Mouse (Mus musculus) thymus, postnatal 25 days (tissue): ENCODE data around the gene Plce1.

Experiments used
- DNase-seq: peaks from one replicate; pipeline ENCODE4 v3.0.0; 2022

Plce1 gene

DNA sequence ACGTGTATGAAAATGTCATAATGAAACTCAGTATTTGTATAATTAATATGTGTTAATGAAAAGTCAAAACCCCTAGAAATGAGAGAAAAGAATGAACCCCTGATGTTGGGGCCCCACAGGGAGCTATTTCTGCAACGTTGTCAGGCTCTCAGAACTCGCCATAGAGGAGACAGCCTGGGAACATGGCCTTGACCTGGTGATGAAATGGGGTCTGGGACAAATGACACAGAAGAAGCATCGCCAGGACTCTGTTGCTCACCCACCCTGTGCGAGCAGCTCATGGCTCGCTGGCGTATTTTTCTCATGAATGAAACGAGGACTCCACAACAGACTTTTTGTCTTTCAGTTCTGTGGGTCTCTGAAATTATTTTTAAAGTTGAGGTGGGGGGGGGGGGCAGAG, 109.0 kb downstream of the Plce1 start:
- no peak for DNase-seq

DNA sequence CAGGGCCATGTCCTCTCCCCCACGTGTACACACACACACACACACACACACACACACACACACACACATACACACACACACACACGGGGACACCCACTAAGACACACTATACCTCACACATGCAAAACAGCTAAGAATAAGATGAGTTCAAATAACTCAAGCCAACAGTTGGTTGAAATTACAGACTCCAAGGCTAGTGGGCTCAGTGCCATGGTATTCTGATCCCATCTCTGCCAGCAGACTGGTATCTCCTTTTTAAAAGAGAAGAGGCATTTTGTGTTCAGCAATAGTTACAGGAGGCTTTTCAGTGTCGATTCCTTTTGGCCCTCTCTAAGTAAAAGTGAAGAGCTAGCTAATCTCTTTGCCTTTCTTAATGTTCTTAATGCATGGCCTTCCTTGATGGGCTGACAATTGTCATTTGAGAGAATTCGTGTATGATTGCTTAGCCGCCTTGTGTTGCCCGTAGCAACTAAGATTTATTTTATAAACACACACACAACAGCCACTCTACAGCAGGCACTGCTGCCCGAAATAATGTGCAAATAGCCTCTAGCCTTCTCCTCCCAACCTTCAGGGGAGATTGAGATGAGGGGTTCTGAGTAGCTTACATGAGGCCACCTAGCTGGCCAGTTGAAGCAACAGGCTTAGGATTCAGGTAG, 111.8 kb downstream of the Plce1 start:
- DNase-seq, result no peak

GRCm38 (mm10) chr19:38593225-38593897, 112.5 kb downstream of the Plce1 start:
- no peak for DNase-seq

- no peak for DNase-seq
These were observed 115.2 kb downstream of the Plce1 start for GRCm38 (mm10) chr19:38596096-38596495.

GRCm38 (mm10) chr19:38597392-38597791, 116.5 kb downstream of the Plce1 start:
- no peak for DNase-seq

DNA sequence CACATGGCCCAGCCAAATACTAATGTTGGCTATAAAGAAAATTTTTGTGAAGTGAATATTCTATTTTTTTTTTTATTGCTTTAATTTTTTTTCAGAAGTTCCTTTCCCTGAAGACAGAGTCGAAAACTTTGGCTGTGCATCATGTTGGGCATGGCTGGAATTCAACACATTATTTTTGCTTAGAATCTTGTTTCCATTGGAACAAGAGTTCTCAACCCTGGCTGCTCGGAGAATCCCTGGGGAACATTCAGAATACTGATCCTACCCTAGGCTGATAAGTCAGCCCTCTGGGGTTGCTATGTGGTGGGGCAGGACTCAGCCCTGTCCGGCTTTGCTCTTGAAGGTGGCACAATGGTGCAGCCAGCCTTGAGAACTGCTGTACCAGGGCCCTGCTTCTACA, 118.1 kb downstream of the Plce1 start:
- no peak for DNase-seq

GRCm38 (mm10) chr19:38601127-38601526, 120.2 kb downstream of the Plce1 start:
- DNase-seq, result no peak

GRCm38 (mm10) chr19:38602811-38603210, 121.9 kb downstream of the Plce1 start:
- DNase-seq, result no peak

DNA sequence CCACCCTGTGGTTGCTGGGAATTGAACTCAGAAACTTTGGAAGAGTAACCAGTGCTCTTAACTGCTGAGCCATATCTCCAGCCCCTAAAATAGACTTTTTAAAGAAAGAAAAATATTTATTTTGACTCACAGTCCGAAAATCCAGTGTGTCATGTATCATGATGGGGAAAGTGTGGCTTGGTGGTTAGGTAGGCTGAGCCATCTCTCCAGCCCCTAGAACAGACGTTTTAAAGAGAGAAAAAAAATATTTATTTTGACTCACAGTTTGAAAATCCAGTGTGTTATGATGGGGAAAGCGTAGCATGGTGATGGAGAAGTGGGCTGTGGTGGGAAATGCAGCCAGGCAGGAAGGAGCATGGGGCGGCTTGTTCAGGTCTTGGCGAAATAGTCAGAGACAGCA, 126.3 kb downstream of the Plce1 start:
- DNase-seq, result no peak

GRCm38 (mm10) chr19:38608951-38609654, 128.2 kb downstream of the Plce1 start:
- DNase-seq, result no peak

DNA sequence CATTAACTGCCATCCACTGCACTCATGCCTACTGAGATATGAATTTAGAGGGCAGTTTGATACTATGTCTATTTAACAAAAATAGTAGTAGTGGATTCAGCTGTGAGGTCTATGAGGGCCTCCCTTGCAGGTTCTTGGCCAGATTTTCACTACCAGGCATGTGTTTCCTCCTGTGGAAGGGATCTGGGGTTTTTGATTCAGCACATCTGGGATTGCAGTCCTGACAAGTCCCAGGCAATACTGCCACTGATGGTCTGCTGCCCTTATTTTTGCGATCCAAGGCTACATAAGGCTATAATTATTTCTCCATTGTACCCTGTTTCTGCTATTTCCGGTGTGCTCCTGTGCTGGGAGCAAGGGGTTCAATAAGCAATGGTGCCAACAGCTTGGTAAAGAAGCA, 129.4 kb downstream of the Plce1 start:
- no peak for DNase-seq

DNA sequence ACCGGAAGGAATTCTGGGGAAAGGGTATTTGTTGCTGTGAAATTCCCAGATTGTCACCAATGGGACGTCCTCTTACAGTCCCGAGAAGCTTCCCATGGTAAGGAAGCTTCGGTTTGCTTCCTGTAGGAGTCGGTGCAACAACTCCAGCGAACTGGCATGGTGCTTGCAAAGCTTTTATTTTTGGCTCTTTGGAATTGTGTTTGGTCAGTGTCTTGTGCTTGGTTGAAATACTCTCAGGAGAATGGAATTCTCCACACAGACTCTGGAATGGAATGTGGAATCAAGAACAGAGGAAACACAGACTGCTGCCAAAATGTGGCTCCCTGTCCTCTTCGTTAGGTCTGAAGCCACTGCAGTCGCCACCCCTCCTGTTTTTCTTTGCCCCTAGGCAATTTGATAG, 129.9 kb downstream of the Plce1 start:
- no peak for DNase-seq

GRCm38 (mm10) chr19:38614067-38614675, 133.3 kb downstream of the Plce1 start:
- no peak for DNase-seq

GRCm38 (mm10) chr19:38615356-38615755, 134.4 kb downstream of the Plce1 start:
- DNase-seq, result no peak

DNA sequence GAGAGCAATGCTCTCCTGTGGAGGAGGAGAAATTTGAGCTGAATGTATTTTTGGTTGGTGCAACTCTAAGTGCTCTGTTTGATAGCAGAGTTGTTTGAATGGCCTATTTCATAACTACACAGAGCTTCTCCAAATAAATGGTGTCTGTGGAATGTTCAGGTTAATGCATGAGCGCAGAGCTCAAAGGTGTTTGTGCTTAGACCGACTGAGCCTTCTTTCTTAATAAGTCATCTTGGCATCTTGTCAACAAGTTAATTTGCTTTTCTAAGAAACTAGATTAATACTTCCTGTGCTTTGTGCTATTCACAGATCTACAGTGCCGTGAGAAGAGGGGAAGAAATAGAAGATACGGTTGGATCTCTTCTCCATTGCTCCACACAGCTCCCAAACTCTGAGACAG, 139.2 kb downstream of the Plce1 start:
- no peak for DNase-seq

DNA sequence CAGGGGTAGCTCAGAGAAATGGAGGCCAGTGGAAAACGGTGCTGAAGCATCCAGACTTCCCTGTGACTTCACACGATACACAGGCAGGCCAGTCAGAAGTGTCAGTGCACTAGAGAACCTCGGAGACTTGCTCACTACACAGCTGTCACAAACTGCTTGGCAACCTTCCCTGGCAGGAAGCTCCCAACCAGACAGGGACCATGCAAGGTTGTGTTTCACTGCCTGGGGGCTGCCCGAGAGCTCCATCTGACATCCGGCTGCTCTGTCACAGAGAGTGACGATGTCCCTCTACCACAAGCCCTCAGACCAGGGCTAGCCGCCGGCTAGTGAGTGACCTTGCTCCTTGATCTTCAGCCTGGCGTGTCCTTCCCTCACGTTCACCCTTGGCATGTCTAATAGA, 140.6 kb downstream of the Plce1 start:
- no peak for DNase-seq

GRCm38 (mm10) chr19:38626246-38627015, 145.5 kb downstream of the Plce1 start:
- DNase-seq, result no peak

GRCm38 (mm10) chr19:38627075-38627768, 146.3 kb downstream of the Plce1 start:
- no peak for DNase-seq

DNA sequence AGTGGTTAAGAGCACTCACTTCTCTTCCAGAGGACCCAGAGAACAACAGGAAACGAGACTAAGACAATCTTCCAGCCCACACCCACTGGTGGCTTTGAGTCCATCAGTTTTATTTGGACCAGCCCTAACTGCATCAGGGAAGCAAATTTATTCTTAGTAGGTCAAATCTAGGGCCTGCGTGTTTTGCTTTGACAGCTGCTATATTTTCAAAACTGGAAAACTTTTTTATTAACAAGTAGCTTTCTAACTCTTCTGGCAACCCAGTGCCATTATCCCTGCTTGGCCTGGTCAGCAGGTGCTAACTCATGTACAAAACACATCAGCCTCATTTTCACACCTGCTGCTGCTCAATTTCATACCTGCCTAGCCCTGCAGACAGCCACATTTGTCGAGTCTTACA, 151.3 kb downstream of the Plce1 start:
- no peak for DNase-seq

- no peak for DNase-seq
These were observed 152.4 kb downstream of the Plce1 start for GRCm38 (mm10) chr19:38633306-38633705.

DNA sequence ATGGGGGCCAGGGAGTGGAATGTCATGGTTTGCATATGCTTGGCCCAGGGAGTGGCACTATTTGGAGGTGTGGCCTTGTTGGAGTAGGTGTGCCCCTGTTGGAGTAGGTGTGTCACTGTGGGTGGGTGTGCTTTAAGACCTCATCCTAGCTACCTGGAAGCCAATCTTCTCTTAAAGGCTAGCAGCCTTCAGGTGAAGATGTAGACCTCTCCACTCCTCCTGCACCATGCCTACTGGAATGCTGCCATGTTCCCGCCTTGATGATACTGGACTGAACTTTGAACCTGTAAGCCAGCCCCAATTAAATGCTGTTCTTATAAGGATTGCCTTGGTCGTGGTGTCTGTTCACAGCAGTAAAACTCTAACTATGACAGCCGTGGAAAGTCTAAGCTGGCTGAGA, 158.1 kb downstream of the Plce1 start:
- DNase-seq, result no peak

DNA sequence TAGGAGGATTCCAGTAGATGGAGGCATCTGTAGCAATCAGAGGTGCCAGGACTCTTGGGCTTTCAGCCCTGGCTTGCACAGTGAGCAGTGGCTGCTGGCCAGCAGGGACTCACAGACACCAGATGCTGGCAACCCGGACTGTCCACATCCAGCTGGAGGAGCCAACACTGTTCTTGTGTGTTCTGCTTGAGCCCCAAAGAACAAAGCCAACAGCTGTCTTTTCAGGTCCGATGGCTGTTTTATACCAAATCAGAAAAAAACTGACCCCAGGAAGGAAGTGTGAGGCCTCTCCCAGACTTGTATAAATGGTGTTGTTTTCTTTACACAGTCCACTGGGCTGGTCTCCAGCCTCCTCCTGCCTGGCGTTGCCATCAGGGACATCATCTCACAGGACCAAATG, 158.9 kb downstream of the Plce1 start:
- DNase-seq, result no peak
